Mouse (Mus musculus) midbrain, embryonic 15.5 days (tissue): ENCODE results near the gene Rbm8a2. TPM values are rescaled to one million over a fixed set of nuclear protein-coding genes. Genes with fewer than 3 reads are reported as not detected.
"Not testable (repeated sequence)": the region's sequence is repeated elsewhere in the genome, so short reads cannot be mapped to it uniquely, and the experiment has no call there.

Source experiments
- ATAC-seq: fragments of 200-750 bp; cut with Nextera tagmentation; replicated peaks from 2 replicates; pipeline ENCODE4 v1.8.0; 2017; ENCODE audit warnings: moderate TSS enrichment
- H3K27ac ChIP-seq: fragments of 300-500 bp; sonication (generic); 2 replicates; pipeline ENCODE4 v1.5.1; 2015; ENCODE audit warnings: mild to moderate bottlenecking, inconsistent platforms
- H3K27me3 ChIP-seq: fragments of 300-500 bp; sonication (generic); replicated peaks from 2 replicates; pipeline ENCODE4 v1.6.1; 2015; ENCODE audit warnings: inconsistent platforms
- H3K36me3 ChIP-seq: fragments of 300-500 bp; sonication (generic); replicated peaks from 2 replicates; pipeline ENCODE4 v1.6.1; 2015; ENCODE audit warnings: inconsistent platforms
- H3K4me1 ChIP-seq: fragments of 300-500 bp; sonication (generic); 2 replicates; pipeline ENCODE4 v1.6.1; 2015; ENCODE audit warnings: inconsistent platforms
- H3K4me2 ChIP-seq: fragments of 300-500 bp; sonication (generic); 2 replicates; pipeline ENCODE4 v1.6.1; 2015; ENCODE audit warnings: inconsistent platforms, mild to moderate bottlenecking, moderate library complexity
- H3K4me3 ChIP-seq: fragments of 300-500 bp; sonication (generic); 2 replicates; pipeline ENCODE4 v1.5.1; 2015; ENCODE audit warnings: mild to moderate bottlenecking, inconsistent platforms
- H3K9ac ChIP-seq: fragments of 300-500 bp; sonication (generic); 2 replicates; pipeline ENCODE4 v1.6.1; 2015; ENCODE audit warnings: mild to moderate bottlenecking, inconsistent platforms
- H3K9me3 ChIP-seq: fragments of 300-500 bp; sonication (generic); 2 replicates; pipeline ENCODE4 v1.6.1; 2016; ENCODE audit warnings: inconsistent platforms
- WGBS: fragments of 180-500 bp; shearing (Covaris S2); methylation state at CpG from one replicate; pipeline ENCODE4 v1.1.7; 2015; ENCODE audit warnings: mixed read lengths; 5-methylcytosine and 5-hydroxymethylcytosine counted together
- polyA plus RNA-seq: library from polyadenylated mRNA; unstranded; fragments of >200 nt; fragmentation: Nextera tagmentation; extraction: Ambion mirVana; gene quantifications from 2 replicates; pipeline ENCODE4 v1.2.1, GENCODE M21; 2015

Gene Rbm8a2
- polyA plus RNA-seq = 0.34 and 0.54 TPM in 2 replicates

DNA sequence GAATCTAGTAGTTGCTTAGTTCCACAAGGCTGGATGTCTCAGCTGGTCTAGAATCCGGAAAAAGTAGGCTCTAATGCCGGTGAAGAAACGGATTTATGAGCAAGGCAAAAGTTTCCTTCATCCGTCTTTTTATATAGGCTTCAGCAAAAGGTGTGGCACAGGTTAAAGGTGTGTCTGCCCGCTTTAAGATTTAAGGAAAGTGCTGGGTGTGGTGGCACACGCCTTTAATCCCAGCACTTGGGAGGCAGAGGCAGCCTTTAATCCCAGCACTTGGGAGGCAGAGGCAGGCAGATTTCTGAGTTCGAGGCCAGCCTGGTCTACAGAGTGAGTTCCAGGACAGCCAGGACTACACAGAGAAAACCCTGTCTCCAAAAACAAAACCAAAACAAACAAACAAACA lies at the start of gene Rbm8a2:
Rbm8a2 (minus strand) TSS at position 101 of the 400 bp plus-strand sequence.
- H3K9ac ChIP-seq, H3K27me3 ChIP-seq, H3K36me3 ChIP-seq, H3K4me3 ChIP-seq, H3K4me2 ChIP-seq, H3K4me1 ChIP-seq, ATAC-seq, H3K27ac ChIP-seq, H3K9me3 ChIP-seq: not testable (repeated sequence)
- WGBS = 96% methylated on average over 7 of the region's 7 CpGs

DNA sequence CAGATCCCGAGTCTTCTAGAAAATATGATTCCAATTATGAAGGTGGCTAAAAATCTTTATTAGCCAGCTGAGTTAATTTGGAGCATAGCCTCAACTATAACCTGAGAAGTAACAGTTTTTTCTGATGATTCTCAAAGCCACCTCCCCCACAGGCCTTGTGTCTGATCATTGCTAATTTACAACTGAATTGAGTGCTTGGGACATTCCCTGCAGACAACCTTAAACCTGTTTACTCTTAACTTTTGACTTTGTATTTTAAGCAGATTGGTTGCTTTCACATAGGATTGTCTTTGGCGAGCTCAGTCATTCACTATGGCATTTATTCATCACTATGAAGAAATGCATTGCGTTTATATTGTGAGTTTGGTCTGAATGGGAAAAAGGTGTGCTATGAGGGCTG lies 49.5 kb upstream of the Rbm8a2 start:
- WGBS = 62% methylated on average over 3 of the region's 3 CpGs
- no peaks in the 10 kb centered on the region for H3K4me1 ChIP-seq
- no peaks in the 10 kb centered on the region for H3K36me3 ChIP-seq
- no peak overlapping the region for H3K4me2 ChIP-seq
- H3K9ac ChIP-seq = no peak overlapping the region
- no peaks in the 10 kb centered on the region for H3K27me3 ChIP-seq
- H3K4me3 ChIP-seq = no peak overlapping the region
- no peak for ATAC-seq
- no peaks in the 10 kb centered on the region for H3K9me3 ChIP-seq
- H3K27ac ChIP-seq = no peak overlapping the region

DNA sequence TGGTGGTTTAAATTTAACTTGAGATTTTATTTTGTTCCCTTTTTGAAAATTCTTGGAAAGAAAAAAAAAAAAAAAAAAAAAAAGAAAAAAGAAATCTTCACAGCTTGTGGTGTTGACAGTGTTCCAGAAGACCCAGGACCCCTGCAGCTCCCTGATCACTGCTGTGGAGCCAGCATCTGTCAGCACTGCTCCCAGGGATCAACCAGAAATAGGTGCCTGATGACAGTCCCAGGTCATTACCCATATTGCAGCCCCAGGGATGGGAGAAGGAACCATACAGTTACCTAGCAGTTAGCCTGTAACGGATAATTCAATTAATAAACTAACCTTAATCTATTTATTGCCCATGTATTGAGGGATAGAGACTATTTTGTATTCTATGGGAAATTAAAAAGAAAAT lies 45.6 kb upstream of the Rbm8a2 start:
- H3K27me3 ChIP-seq = no peaks in the 10 kb centered on the region
- H3K9ac ChIP-seq = no peak overlapping the region
- no peak overlapping the region for H3K27ac ChIP-seq
- WGBS = 45% methylated on average over 1 of the region's 1 CpGs
- no peaks in the 10 kb centered on the region for H3K9me3 ChIP-seq
- no peaks in the 10 kb centered on the region for H3K4me1 ChIP-seq
- H3K36me3 ChIP-seq = no peaks in the 10 kb centered on the region
- no peak overlapping the region for H3K4me2 ChIP-seq
- ATAC-seq = no peak
- H3K4me3 ChIP-seq = no peak overlapping the region

DNA sequence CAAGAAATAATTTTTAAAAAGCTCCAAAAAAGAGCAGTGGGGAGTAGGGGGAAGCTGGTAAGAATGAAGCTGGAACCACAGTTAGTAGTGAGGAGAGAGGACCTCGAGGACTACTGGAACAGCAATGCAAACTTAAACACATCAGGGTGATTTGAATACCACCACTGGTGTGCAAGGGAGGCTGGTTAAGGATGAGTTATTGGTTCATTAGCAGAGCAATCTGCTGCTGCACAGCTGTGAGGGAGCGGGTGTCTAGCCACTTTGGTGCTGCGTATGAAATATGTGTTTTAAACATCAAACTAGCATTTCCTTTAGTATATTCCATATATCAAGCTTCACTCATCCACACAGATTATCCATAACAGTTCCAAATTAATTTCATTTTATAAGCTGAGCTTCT lies 39.6 kb upstream of the Rbm8a2 start:
- Histone ChIP-seq H3K27ac (no peak overlapping the region), H3K4me3 (no peak overlapping the region), H3K9ac (no peak overlapping the region), H3K36me3 (no peaks in the 10 kb centered on the region), H3K4me2 (no peak overlapping the region), H3K4me1 (0 out of 2 replicates have a peak, but pooled peaks cover 5% of the 10 kb centered on the region), H3K9me3 (no peaks in the 10 kb centered on the region), H3K27me3 (no peaks in the 10 kb centered on the region)
- WGBS = 94% methylated on average over 3 of the region's 3 CpGs
- ATAC-seq = no peak

DNA sequence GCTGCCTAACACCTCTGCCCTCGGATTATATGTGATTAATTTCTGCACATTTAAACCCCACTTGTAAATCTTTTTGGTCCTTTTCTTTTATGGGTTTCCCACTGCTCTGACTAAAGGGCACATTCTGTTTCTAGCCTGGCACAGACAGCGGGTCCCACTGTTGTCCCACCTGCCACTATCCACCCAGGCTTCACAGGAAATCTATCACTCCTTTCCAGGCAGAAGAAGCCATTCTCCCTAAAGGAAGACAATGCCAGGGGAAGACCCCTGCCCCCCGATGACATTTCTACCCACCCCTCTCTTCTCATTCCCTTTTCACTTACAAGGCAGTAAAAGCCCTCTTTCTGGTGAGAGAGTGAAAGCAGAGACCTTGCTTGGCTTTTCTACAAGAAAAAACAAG lies 37.2 kb upstream of the Rbm8a2 start:
- whole genome bisulfite sequencing = 56% methylated on average over 3 of the region's 3 CpGs
- no peaks in the 10 kb centered on the region for H3K9me3 ChIP-seq
- H3K4me3 ChIP-seq = no peak overlapping the region
- no peak overlapping the region for H3K27ac ChIP-seq
- 0 out of 2 replicates have a peak, but pooled peaks cover 7% of the 10 kb centered on the region for H3K4me1 ChIP-seq
- H3K27me3 ChIP-seq = no peaks in the 10 kb centered on the region
- ATAC-seq = no peak
- H3K36me3 ChIP-seq = no peaks in the 10 kb centered on the region
- H3K9ac ChIP-seq = no peak overlapping the region
- no peak overlapping the region for H3K4me2 ChIP-seq

DNA sequence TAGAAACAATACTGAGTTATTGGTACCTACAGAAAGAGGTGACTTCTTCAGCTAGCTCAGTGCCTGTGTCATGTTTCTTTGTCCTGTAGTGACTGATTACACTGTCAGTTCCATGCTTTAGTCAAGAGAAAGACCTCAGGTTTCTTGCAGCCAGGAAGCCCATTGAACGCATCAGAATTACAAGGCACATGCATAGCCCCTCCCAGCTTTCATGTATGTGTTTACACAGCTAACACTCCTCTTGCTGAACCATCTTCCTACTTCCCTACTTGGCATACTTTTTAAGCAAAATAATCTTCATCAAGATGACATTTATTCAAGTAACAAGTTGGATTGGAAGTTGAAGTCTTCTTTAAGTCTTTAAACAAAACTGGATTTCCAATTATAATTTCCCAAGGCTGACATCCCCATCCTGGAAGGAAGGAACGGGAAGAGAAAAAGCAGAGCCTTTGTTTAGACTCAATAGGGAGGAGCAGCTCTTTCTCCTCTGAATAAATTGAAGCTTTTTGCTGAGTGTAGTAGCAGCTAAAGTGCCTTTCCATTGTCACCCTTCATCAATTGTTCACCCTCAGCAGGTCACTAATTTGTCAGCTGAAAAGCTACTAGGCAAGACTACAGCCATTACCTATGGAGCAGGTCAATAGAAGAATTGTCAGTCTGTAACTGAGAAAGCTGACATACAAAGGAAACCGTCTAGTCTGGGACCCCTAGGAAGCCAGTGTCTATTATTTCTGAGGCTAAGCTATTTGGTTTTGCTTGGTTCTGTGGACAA lies 34.8 kb upstream of the Rbm8a2 start:
- Histone ChIP-seq H3K4me2 (no peak overlapping the region), H3K4me3 (no peak overlapping the region), H3K27me3 (no peaks in the 10 kb centered on the region), H3K9me3 (no peaks in the 10 kb centered on the region), H3K27ac (no peak overlapping the region), H3K36me3 (no peaks in the 10 kb centered on the region), H3K9ac (no peak overlapping the region), H3K4me1 (0 out of 2 replicates have a peak, but pooled peaks cover 7% of the 10 kb centered on the region)
- peak; percentile 71 for ATAC-seq
- 5% methylated on average over 3 of the region's 3 CpGs for WGBS

DNA sequence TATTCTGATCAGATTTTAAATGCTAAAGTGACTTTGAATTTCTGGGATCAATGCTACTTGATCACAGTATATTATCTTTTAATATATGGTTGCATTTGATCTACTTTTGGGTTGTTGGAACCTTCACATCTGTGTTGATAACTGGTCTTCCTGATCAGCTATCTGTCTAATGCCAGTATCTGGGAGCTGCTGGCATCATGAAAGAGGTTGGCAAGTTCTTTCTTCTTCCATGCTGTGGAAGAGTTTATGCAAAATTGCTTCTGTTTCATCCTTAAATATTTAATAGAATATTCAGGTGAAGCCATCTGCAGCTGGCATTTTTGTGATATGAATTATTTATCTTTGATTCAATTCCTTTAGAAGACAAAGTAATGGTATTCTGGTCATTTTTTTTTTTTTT lies 32.6 kb upstream of the Rbm8a2 start:
- Histone ChIP-seq H3K36me3 (no peaks in the 10 kb centered on the region), H3K27me3 (no peaks in the 10 kb centered on the region), H3K9ac (no peak overlapping the region), H3K4me3 (no peak overlapping the region), H3K4me1 (0 out of 2 replicates have a peak, but pooled peaks cover 7% of the 10 kb centered on the region), H3K9me3 (no peaks in the 10 kb centered on the region), H3K4me2 (no peak overlapping the region), H3K27ac (no peak overlapping the region)
- ATAC-seq = no peak

DNA sequence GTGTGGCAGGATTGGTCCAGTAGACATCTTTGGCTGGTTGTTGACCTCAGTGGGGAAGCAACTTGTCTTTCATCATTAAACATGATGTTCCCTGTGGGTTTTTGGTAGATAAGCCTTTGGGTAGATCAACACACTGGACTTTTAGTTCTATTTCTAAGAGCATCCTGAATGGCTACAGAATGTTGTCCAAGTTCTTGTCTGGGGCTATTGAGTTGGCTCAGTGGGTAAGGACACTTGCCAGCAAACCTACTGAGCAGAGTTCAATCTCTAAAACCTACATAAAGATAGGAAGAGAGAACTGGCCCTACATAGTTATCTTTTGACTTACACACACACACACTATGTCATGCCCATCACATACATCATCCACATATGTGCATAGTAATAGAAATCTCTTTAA lies 32.2 kb upstream of the Rbm8a2 start:
- H3K9me3 ChIP-seq = no peaks in the 10 kb centered on the region
- H3K4me2 ChIP-seq = no peak overlapping the region
- H3K27ac ChIP-seq = no peak overlapping the region
- H3K4me1 ChIP-seq = 0 out of 2 replicates have a peak, but pooled peaks cover 7% of the 10 kb centered on the region
- H3K27me3 ChIP-seq = no peaks in the 10 kb centered on the region
- H3K36me3 ChIP-seq = no peaks in the 10 kb centered on the region
- no peak for ATAC-seq
- no peak overlapping the region for H3K9ac ChIP-seq
- no peak overlapping the region for H3K4me3 ChIP-seq

DNA sequence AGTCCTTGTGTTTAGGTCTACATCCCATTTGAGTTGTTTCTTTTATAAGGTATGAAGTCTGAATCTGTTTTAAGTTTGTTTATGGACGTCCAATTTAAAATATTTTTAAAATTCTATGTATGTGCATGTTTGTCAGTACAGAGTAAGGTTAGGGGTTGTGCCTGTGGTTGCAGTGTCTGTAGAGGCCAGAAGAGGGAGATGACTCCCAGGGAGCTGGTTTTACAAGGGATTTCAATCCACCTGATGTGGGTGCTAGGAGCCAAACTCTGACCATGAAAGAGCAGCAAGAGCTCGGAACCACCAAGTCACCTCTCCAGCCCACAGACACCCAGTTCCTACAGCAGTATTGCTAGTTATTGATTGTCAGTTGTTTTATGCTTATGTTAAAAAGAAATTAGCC lies 29.5 kb upstream of the Rbm8a2 start:
- H3K27ac ChIP-seq = no peak overlapping the region
- H3K4me3 ChIP-seq = no peak overlapping the region
- no peak for ATAC-seq
- no peaks in the 10 kb centered on the region for H3K9me3 ChIP-seq
- H3K9ac ChIP-seq = no peak overlapping the region
- H3K27me3 ChIP-seq = no peaks in the 10 kb centered on the region
- H3K4me2 ChIP-seq = no peak overlapping the region
- WGBS = 89% methylated on average over 2 of the region's 2 CpGs
- no peaks in the 10 kb centered on the region for H3K4me1 ChIP-seq
- no peaks in the 10 kb centered on the region for H3K36me3 ChIP-seq

DNA sequence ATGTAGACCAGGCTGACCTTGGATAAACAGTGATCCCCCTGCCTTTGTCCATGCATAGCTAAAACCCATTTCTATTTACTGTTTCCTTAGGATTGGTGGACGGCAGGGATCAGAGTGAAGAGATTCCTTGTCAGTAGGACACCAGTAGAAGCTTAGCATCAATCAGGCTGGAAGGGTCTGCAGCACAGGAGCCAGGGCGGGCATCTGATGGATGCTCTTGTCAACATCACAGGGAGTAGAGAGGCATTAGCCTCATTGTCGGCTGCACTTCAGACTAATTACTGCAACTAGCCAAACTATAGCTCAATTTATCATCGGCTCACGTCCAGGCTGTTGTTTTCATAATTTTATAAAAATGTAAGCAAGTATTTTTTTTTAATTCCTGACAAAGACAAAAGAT lies 21.7 kb upstream of the Rbm8a2 start:
- Histone ChIP-seq H3K9ac (no peak overlapping the region), H3K27ac (no peak overlapping the region), H3K9me3 (no peaks in the 10 kb centered on the region), H3K4me1 (peaks cover 5% of the 10 kb centered on the region), H3K27me3 (no peaks in the 10 kb centered on the region), H3K4me3 (no peak overlapping the region), H3K4me2 (no peak overlapping the region), H3K36me3 (no peaks in the 10 kb centered on the region)
- 83% methylated on average over 5 of the region's 5 CpGs for WGBS
- no peak for ATAC-seq

DNA sequence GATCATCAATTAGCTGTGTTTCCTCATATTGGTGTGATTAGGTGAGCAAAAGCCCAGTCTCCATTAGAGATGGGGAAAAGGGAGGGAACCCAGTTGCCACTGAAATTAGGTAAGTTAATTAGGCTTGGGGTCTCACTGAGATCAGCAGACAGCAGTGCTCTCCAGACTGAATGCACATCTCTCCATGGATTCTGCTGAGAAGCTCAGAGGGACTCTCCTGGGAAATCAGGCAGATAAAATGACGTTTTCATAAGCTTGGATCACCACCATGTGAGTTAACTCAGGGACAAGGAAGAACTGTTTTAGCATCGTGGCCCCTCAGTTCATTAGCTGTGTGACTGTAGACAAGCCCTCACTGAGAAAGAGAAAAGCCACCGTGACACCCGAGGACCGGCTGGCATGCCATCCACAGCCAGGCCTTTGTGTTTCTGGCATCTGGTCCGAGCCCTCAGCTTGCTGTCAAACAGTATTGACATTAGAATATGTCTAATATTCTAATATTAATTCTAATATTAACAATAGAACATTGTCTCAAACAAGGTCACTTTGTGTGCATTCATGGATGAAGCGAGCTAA lies 18.2 kb upstream of the Rbm8a2 start:
- 0 out of 2 replicates have a peak, but pooled peaks have one; percentile 47 for ATAC-seq
- Histone ChIP-seq H3K4me1 (peaks cover 8% of the 10 kb centered on the region), H3K4me3 (no peak overlapping the region)

DNA sequence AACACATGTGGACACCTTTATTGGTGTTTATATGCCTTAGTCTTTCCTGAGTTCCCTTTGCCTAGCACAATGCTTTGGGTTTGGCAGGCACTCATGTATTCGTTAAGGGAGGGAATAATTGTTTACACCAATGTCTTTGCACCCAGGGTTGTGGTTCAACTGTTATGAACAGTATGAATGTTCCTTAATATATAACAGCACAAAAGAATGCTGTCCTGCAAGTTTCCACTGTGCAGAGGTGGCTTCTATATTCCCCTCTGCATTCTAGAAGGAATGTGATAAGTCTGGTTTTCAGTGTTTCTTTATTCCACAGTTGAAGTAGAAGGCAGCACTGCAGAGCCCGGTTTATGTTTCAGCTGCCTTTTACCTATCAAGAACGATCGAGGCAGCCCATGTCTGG lies 10.0 kb upstream of the Rbm8a2 start:
- no peak for ATAC-seq
- H3K27me3 ChIP-seq = no peaks in the 10 kb centered on the region
- H3K4me1 ChIP-seq = no peaks in the 10 kb centered on the region
- no peak overlapping the region for H3K9ac ChIP-seq
- no peak overlapping the region for H3K4me3 ChIP-seq
- H3K4me2 ChIP-seq = no peak overlapping the region
- 94% methylated on average over 4 of the region's 4 CpGs for WGBS
- H3K9me3 ChIP-seq = no peaks in the 10 kb centered on the region
- H3K36me3 ChIP-seq = no peaks in the 10 kb centered on the region
- H3K27ac ChIP-seq = no peak overlapping the region

More for the DNA sequence above, 18.2 kb upstream of the Rbm8a2 start:
- 49% methylated on average over 7 of the region's 7 CpGs for WGBS
- H3K36me3 ChIP-seq = no peaks in the 10 kb centered on the region
- H3K9me3 ChIP-seq = no peaks in the 10 kb centered on the region
- no peak overlapping the region for H3K27ac ChIP-seq
- no peak overlapping the region for H3K9ac ChIP-seq
- H3K4me2 ChIP-seq = no peak overlapping the region
- H3K27me3 ChIP-seq = no peaks in the 10 kb centered on the region

DNA sequence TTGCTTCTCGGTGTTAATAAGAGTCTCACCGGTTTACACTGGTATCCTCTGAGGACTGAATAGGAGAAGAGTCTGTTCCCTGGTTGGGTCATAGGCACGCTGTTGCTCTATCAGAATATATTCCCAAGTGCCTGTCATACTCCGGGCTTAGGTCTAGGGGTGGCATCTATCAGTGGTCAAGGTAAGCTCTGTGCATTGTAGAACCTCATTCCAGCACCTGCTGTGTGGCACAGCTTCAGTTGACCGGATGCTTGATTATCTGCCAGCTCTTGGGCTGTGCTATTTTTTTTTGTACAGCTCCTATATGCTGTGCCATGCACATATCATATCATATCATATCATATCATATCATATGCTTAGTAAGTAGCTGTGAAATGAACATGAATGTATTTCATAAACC lies 9.5 kb upstream of the Rbm8a2 start:
- no peak for ATAC-seq
- Histone ChIP-seq H3K4me3 (no peak overlapping the region), H3K9me3 (no peaks in the 10 kb centered on the region), H3K9ac (no peak overlapping the region), H3K36me3 (no peaks in the 10 kb centered on the region), H3K27me3 (no peaks in the 10 kb centered on the region), H3K4me2 (no peak overlapping the region), H3K27ac (no peak overlapping the region), H3K4me1 (no peaks in the 10 kb centered on the region)
- WGBS = 95% methylated on average over 5 of the region's 5 CpGs
